Comparison of ENCODE assay signal across 8 mouse cellular contexts in the genomic region with DNA sequence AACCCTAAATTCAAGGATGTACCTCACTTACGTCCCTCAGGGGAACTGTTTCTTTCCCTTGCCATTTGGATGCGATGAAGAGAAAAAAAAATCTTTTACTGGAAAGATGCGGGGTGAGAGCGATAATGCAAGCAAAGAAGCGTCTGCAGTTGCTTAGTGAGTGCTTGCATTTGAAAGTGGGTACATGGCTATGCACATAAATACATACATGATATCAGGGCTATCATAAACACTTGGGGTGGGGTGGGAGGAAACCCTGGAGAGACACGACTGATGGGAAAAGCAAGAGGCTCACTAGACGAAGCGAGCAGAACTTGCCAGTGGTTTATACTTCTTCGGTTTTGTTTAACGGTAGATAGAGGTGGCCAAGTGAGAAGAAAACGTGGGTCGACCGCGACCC. TPM values are rescaled to one million over a fixed set of nuclear protein-coding genes. Genes with fewer than 3 reads are reported as not detected.
DNase-seq lines count a peak whose midpoint lies in the region; ATAC-seq lines count a peak whose summit lies in the region.

A gene (plus strand): TSS at position 301 of the 400 bp plus-strand sequence.

- peaks cover 4% of the 10 kb centered on the region for H3K27me3 ChIP-seq in megakaryocyte, embryonic 14.5 days (replicated peaks)
- H3K27me3 ChIP-seq in limb, embryonic 12.5 days = peaks cover 21% of the 10 kb centered on the region
- no peaks in the 10 kb centered on the region for H3K27me3 ChIP-seq in stomach, embryonic 16.5 days (ENCODE audit: control insufficient read depth, insufficient read depth, low read length)

- peak within 1 kb of the TSS; percentile 90 for H3K9ac ChIP-seq in limb, embryonic 12.5 days (replicated peaks)
- peak within 1 kb of the TSS; percentile 91 for H3K9ac ChIP-seq in stomach, embryonic 16.5 days (ENCODE audit: low read length)

- no peak for DNase-seq in heart, adult 18-20 months
- DNase-seq in left cerebral cortex, adult 8-10 months (ENCODE audit: low spot score in 2 of 2) = no peak
- DNase-seq in spleen, postnatal 14 days (ENCODE audit: low spot score in 2 of 2) = no peak
- no peak for DNase-seq in testis, postnatal 14 days (ENCODE audit: low spot score)

- H3K27ac ChIP-seq in limb, embryonic 12.5 days = peak within 1 kb of the TSS; percentile 20; the same call in 1 of the 2 replicates
- peak within 1 kb of the TSS; percentile 1; the same call in 1 of the 2 replicates for H3K27ac ChIP-seq in stomach, embryonic 16.5 days (ENCODE audit: low read length)

- peak within 1 kb of the TSS; percentile 99 for H3K4me3 ChIP-seq in megakaryocyte, embryonic 14.5 days (replicated peaks)
- peak within 1 kb of the TSS; percentile 97 for H3K4me3 ChIP-seq in limb, embryonic 12.5 days (replicated peaks)
- peak within 1 kb of the TSS; percentile 84 for H3K4me3 ChIP-seq in stomach, embryonic 16.5 days (replicated peaks; ENCODE audit: low read length)

- WGBS in limb, embryonic 12.5 days = 13% methylated on average over 14 of the region's 14 CpGs
- WGBS in stomach, embryonic 16.5 days = 13% methylated on average over 14 of the region's 14 CpGs

- H3K4me1 ChIP-seq in megakaryocyte, embryonic 14.5 days = peaks cover 45% of the 10 kb centered on the region
- H3K4me1 ChIP-seq in limb, embryonic 12.5 days (replicated peaks) = peaks cover 8% of the 10 kb centered on the region; the same call in 1 of the 2 replicates
- peaks cover 12% of the 10 kb centered on the region; the same call in 1 of the 2 replicates for H3K4me1 ChIP-seq in stomach, embryonic 16.5 days (ENCODE audit: control insufficient read depth, insufficient read depth, low read length)

- H3K4me2 ChIP-seq in limb, embryonic 12.5 days = peak within 1 kb of the TSS; percentile 82
- H3K4me2 ChIP-seq in stomach, embryonic 16.5 days (ENCODE audit: low read depth, low read length) = peak within 1 kb of the TSS; percentile 83

- no peak for ATAC-seq in megakaryocyte, adult 5-6 weeks (ENCODE audit: poor library complexity, severe bottlenecking)
- no peak for ATAC-seq in limb, embryonic 12.5 days (ENCODE audit: insufficient number of reproducible peaks, insufficient read depth, low FRiP score, low TSS enrichment, low read depth)
- no peak for ATAC-seq in stomach, embryonic 16.5 days (ENCODE audit: insufficient read depth, low FRiP score)

- no peaks in the 10 kb centered on the region for H3K9me3 ChIP-seq in megakaryocyte, embryonic 14.5 days
- H3K9me3 ChIP-seq in limb, embryonic 12.5 days = no peaks in the 10 kb centered on the region
- no peaks in the 10 kb centered on the region for H3K9me3 ChIP-seq in stomach, embryonic 16.5 days (replicated peaks; ENCODE audit: control insufficient read depth, low read length)

- peaks cover 6% of the 10 kb centered on the region for H3K36me3 ChIP-seq in megakaryocyte, embryonic 14.5 days (replicated peaks; ENCODE audit: low read length)
- H3K36me3 ChIP-seq in limb, embryonic 12.5 days = no peaks in the 10 kb centered on the region
- no peaks in the 10 kb centered on the region for H3K36me3 ChIP-seq in stomach, embryonic 16.5 days (ENCODE audit: control insufficient read depth, insufficient read depth, low read length)

RNA-seq across cellular contexts. Expression of the gene that starts here (rescaled TPM):
- polyA plus RNA-seq in megakaryocyte, embryonic 14.5 days (2012; ENCODE audit: insufficient read depth, low replicate concordance) = not detected in 2 replicates
- total RNA-seq in megakaryocyte, adult 5-6 weeks (2015) = not detected in 2 replicates
- 0.08 TPM in 1 of 2 replicates, not detected in the other for total RNA-seq in megakaryocyte, adult 5-6 weeks (2017)
- total RNA-seq in heart, adult 18-20 months (2021) = 10 to 100 TPM; 15.8 to 17.2 TPM
- polyA plus RNA-seq in limb, embryonic 12.5 days (2016; fragmentation: Nextera tagmentation; extraction: Ambion mirVana) = 11.4 and 14.0 TPM in 2 replicates
- 11.4 and 12.5 TPM in 2 replicates for polyA plus RNA-seq in stomach, embryonic 16.5 days (2015; fragmentation: Nextera tagmentation; extraction: Ambion mirVana)
- 1 to 10 TPM in 1 of 4 experiments, under 1 TPM in 3; 0.56 to 1.2 (median 0.67) TPM for total RNA-seq in left cerebral cortex, adult 8-10 months (2022)

Comparison
In these comparisons a context has a peak if more than half of its experiments do, and no peak if none do; other contexts are left out.
1. RNA of the gene that starts here (total RNA-seq): 15.8 to 17.2 TPM in heart, adult 18-20 months; 0.56 to 1.2 TPM in left cerebral cortex, adult 8-10 months and 0.08 TPM in megakaryocyte, adult 5-6 weeks; every median in the first group is over 4 times any median in the second.
2. RNA of the gene that starts here (polyA plus RNA-seq): 11.4 to 14.0 TPM in limb, embryonic 12.5 days and 11.4 to 12.5 TPM in stomach, embryonic 16.5 days; not detected in megakaryocyte, embryonic 14.5 days; every median in the first group is over 10 times any median in the second.
3. Peak in every context shown above with its lines, with median percentiles within 50 percentile points of each other: H3K4me3 ChIP-seq.